Mouse (Mus musculus) cerebellum, adult 2 months (tissue): Measurements from ENCODE around the gene Tradd. TPM values are rescaled to one million over a fixed set of nuclear protein-coding genes. Genes with fewer than 3 reads are reported as not detected.

Source experiments
- DNase-seq, 2 experiments: peaks; one replicate each; pipeline ENCODE4 v3.0.0; 2021
- H3K27ac ChIP-seq: fragments of 200-500 bp; 2 replicates; pipeline ENCODE4 v1.5.1; 2012; ENCODE audit warnings: low read length, control low read depth, inconsistent platforms; ENCODE audit not compliant: insufficient read depth
- H3K27me3 ChIP-seq: fragments of 200-500 bp; 2 replicates; pipeline ENCODE4 v1.6.1; 2012; ENCODE audit warnings: inconsistent platforms, mild to moderate bottlenecking, low read length, moderate library complexity; ENCODE audit not compliant: control insufficient read depth, insufficient read depth
- H3K4me1 ChIP-seq: fragments of 200-500 bp; 2 replicates; pipeline ENCODE4 v1.6.1; 2011; ENCODE audit warnings: low read length; ENCODE audit not compliant: control insufficient read depth, insufficient read depth
- H3K4me3 ChIP-seq: fragments of 200-500 bp; replicated peaks from 2 replicates; pipeline ENCODE3; 2011; ENCODE audit warnings: mild to moderate bottlenecking, low read depth, low read length, control low read depth; ENCODE audit not compliant: insufficient read depth
- CTCF ChIP-seq: fragments of 200-500 bp; IDR thresholded peaks from 2 replicates; pipeline ENCODE4 v1.5.1; 2011; ENCODE audit warnings: low read depth, mild to moderate bottlenecking, control low read depth, low read length, moderate library complexity, borderline replicate concordance; ENCODE audit not compliant: insufficient read depth
- POLR2A ChIP-seq: fragments of 200-500 bp; IDR thresholded peaks from 2 replicates; pipeline ENCODE4 v1.6.1; 2011; ENCODE audit warnings: low read length, control low read depth, borderline replicate concordance; ENCODE audit not compliant: insufficient read depth
- WGBS: fragments of 180-500 bp; shearing (Covaris S2); methylation state at CpG from one replicate; pipeline ENCODE4 v1.1.7; 2018; 5-methylcytosine and 5-hydroxymethylcytosine counted together
- polyA plus RNA-seq: library from polyadenylated mRNA; depleted of rRNA; stranded (reverse); fragments of >200 nt; gene quantifications from 2 replicates; pipeline ENCODE4 v1.2.3, GENCODE M21; 2012

Tradd gene
- polyA plus RNA-seq, 1 experiment, result 12.1 TPM

DNA sequence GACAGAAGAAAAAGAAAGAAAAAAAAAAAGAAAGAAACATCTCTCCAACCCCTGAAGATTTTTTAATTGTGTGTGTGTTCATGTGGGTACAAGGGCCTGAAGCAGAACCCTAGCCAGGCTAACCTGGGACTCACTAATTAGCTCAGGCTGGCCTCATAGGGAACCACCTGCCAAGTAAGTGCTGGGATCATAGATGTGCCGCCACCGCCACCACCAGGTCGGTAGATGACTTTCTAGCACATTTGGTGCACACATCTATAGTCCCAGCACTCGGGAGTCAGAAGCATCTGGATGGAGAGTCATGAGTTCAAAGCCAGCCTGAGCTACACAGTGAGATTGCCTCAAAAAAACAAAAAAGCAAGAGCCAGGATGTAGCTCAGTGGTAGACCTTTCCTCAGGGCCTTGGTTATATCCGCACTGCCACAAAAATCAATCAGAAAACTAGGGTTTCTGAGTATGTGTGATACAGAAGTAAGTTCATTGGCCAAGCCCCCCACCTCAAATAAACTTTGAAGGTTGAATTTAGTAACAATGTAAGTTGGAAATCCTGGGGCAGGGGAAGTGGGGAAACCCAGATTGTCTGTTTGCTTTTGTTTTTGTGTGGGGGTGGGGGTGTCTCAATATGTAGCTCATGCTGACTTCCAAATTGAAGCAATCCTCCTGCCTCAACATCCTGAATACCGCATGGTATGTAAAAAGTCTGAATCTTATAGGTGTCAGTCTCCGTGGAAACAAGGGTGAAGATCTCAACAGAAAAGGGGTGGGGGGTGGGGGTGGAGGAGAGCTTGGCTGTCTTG is 6.9 kb downstream of the Tradd start:
- TF ChIP-seq POLR2A (no peak), CTCF (no peak)
- DNase-seq, result no peak
- Histone ChIP-seq H3K4me3 (no peak overlapping the region), H3K27ac (no peak overlapping the region), H3K27me3 (no peaks in the 10 kb centered on the region), H3K4me1 (no peaks in the 10 kb centered on the region)
- 80% methylated on average over 7 of the region's 7 CpGs for WGBS

DNA sequence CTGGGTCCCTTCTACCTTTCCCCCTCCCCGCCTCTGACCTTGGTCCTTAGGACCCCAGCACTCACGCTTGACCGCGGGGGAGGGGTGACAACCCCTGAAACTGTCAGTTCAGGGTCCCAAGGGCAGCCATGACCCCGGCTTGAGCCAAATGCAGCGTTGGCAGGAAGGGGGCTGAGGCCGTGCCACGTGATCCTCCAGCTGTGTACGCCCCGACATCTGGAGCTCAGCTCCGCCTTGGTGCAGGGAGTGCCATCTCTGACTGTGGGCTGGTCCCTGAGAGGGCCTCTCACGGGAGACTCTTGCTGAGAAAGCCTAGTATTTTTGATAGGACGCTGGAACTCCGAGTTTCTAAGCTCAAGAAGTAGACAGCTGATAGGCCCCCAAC is 9.5 kb downstream of the Tradd start, which contains the start of gene B3gnt9:
Gene B3gnt9 (minus strand): TSS at position 188 of the 385 bp plus-strand sequence.
- Histone ChIP-seq H3K27ac (no peak within 1 kb of the TSS), H3K27me3 (no peaks in the 10 kb centered on the region), H3K4me1 (no peaks in the 10 kb centered on the region), H3K4me3 (peak within 1 kb of the TSS; percentile 63)
- peak in 1 of 2 experiments; percentile 33 for DNase-seq
- TF ChIP-seq POLR2A (no peak), CTCF (no peak)
- WGBS, result 13% methylated on average over 14 of the region's 14 CpGs

DNA sequence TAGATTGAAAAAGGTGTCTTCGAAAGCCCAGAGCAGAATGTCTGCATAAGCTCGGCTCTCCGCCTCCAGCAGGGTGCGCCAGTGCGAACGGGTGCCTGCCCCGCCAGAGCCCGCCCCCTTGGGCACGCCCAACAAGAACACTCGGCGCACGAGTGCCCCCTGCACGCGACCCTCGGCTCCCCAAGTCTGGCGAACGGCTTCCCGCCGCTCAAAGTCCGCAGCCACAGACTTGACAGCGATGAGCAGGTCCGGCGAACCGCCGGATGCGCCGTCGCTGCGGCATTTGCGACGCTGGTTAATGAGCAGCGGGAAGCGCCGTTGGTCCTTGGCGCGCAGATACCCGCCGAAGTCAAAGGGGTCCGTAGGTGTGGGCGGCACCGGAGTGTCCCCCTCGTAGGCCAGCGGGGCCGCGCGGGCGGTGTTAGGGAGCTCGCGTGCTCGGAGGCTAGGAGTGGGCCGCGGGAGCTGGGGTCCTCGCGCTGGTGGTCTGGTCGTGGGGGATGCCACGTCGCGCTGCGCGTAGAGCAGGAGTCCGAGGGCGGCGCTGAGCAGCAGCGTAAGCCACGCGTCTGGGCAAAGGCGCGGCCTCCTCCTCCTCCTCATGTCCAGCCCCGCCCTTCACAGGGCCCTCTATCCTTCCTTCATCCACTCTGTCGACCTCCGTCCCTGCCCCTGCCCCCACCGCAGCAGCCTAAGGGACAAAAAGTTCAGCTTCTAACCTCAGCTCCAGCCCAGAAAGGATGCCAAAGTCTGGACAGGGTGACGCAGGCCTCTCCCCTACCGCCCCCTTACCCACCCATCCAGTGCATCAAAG is 10.1 kb downstream of the Tradd start:
- WGBS, result under 1% methylated on average over 74 of the region's 74 CpGs
- TF ChIP-seq POLR2A (no peak), CTCF (peak; percentile 72)
- Histone ChIP-seq H3K27ac (no peak overlapping the region), H3K4me1 (peaks cover 1% of the 10 kb centered on the region; the same call in 1 of the 2 replicates), H3K27me3 (no peaks in the 10 kb centered on the region), H3K4me3 (peak overlapping the region; percentile 63)
- DNase-seq, result peak; percentile 79 to 83

DNA sequence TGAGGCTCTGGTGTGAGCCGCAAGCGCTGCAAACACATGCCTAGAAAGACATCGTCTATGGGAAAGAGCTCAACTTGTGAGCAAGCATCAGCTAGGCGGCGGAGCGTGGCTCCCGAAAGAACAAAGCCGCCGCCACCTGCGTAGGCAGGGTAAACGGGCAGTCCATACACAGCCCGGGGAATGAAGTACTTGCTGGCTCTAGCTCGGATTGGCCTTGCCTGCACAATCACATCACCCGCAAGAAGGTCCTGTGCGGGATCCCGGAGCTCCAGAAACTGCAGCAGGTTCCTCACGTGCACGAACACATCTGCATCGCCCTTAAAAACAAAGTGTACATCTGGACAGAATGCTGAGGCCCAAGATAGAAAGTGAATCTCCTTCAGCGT is 10.7 kb downstream of the Tradd start:
- Histone ChIP-seq H3K27ac (no peak overlapping the region), H3K27me3 (no peaks in the 10 kb centered on the region), H3K4me1 (peaks cover 3% of the 10 kb centered on the region; the same call in 1 of the 2 replicates), H3K4me3 (no peak overlapping the region)
- 45% methylated on average over 20 of the region's 20 CpGs for WGBS
- TF ChIP-seq POLR2A (no peak), CTCF (no peak)
- DNase-seq, result no peak

DNA sequence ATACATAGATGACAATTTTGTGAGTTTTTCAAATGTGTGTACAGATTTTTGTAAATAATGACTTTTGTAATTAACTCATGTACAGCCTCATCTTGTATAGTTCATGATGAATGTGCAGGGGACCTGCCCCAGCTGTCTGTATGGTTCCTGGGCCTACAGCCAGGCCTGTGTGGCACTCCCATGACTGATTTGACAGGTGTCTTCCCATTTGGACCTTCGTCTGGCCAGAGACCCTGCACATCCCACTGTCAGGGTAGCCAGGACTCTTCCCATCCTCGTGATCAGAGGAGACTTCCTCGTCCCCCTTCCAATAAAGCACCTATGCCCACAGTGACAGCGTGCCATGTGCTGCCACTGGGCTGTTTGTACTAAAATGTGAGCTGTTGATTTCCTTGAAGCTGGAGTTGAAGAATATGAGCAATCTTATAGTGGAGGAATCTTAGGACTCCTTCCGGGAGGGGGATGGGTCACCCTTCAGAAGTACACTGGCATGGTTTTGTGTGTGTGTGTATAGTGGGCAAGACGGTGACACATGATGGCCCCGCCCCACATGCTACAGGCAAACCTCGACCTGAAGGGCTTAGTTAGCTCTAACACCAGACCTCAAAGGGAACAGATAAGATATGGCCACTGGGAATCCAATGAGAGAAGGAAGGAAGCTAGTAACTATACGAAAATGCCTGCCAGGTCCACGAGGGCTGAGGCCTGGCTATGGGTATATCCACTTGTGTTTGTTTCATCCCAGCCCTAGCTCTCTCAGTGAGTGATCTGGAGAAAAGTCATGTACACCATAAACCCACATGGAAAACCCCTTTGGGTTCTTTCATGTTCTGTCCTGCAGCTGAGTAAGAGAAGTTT is 11.5 kb downstream of the Tradd start:
- Histone ChIP-seq H3K27ac (no peak overlapping the region), H3K4me3 (no peak overlapping the region), H3K27me3 (no peaks in the 10 kb centered on the region), H3K4me1 (peaks cover 3% of the 10 kb centered on the region; the same call in 1 of the 2 replicates)
- TF ChIP-seq CTCF, result no peak
- TF ChIP-seq POLR2A, result no peak
- no peak for DNase-seq
- WGBS, result 84% methylated on average over 10 of the region's 10 CpGs

DNA sequence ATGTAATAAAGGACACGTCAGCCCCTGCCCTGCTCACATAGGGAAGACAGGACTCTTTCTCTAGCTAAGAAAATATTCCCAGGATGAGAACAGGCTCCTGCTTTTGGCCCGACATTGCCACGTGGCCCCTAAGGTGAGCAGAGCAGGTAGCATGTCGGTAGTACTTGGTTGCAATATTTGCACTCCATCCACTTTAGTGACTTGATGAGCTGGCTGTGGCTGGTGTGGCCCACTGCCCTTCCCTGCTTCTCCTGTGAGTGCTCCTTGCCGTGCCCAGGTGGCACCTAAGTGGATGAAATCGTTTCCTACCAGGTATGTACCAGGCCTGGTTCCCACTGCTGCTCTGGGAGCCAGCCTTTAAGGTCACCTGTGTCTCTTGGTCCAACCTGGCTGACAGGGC is 12.5 kb downstream of the Tradd start:
- Histone ChIP-seq H3K4me1 (peaks cover 3% of the 10 kb centered on the region; the same call in 1 of the 2 replicates), H3K27me3 (no peaks in the 10 kb centered on the region), H3K27ac (no peak overlapping the region), H3K4me3 (no peak overlapping the region)
- TF ChIP-seq CTCF (no peak), POLR2A (no peak)
- DNase-seq, result no peak
- 93% methylated on average over 6 of the region's 6 CpGs for WGBS

DNA sequence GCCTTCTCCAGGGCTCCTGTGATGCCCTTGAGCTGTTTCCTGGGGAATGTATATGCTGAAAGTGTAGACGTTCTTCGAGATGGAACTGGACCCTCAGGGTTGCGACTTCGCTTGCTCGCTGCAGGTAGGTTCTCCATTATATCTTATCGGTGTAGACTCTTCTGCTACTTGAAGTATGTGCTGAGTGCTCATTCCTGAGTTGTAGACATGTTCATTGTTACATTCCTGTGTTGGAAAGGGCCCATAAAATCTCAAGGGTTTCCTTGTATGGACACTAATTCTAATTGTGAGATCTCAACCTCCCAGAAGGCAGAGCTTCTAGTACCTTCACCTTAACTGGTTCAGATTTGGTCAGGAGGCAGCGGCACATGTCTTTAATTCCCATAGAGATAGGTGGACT is 23.4 kb downstream of the Tradd start:
- H3K27ac ChIP-seq, result no peak overlapping the region
- TF ChIP-seq CTCF, result no peak
- no peak for TF ChIP-seq POLR2A
- WGBS, result 97% methylated on average over 7 of the region's 7 CpGs

More for the DNA sequence above, 23.4 kb downstream of the Tradd start:
- Histone ChIP-seq H3K27me3 (no peaks in the 10 kb centered on the region), H3K4me3 (no peak overlapping the region), H3K4me1 (no peaks in the 10 kb centered on the region)
- no peak for DNase-seq
